Mouse (Mus musculus): ENCODE measurements around the gene Iqsec1.

DNA sequence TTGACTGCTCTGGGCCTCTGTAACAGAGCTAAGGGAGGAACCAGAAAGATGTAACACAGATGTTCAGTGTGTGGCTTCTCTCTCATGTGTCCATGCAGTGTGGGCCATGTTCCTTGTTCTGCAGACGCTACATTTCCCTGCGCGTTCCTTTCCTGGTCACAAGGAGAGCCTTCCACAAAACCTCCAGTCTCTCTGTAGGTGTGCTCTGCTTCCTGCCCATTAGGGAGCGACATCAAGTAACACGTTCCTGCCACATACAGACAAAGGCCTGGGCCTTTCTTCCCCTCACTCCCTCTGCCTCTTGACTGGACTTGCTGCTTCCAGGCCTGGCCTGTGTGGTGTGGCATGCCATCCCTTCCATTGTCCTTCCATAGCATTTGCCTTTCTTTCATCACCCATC lies 39.8 kb upstream of the Iqsec1 start:
- TF ChIP-seq CTCF (IDR thresholded peaks at IDR 0.05; ENCODE audit: low read depth, low read length) = no peak
- no peak for TF ChIP-seq GATA1 (IDR thresholded peaks at IDR 0.05; ENCODE audit: borderline replicate concordance, low read length)
